Mouse (Mus musculus): ENCODE results near the gene Xirp2. TPM values are rescaled to one million over a fixed set of nuclear protein-coding genes. Genes with fewer than 3 reads are reported as not detected.
A peak's percentile ranks its signal among the peaks of the same experiment; 100 is the strongest.

Gene Xirp2
- total and polyA plus RNA-seq, 3 experiments, result not detected

DNA sequence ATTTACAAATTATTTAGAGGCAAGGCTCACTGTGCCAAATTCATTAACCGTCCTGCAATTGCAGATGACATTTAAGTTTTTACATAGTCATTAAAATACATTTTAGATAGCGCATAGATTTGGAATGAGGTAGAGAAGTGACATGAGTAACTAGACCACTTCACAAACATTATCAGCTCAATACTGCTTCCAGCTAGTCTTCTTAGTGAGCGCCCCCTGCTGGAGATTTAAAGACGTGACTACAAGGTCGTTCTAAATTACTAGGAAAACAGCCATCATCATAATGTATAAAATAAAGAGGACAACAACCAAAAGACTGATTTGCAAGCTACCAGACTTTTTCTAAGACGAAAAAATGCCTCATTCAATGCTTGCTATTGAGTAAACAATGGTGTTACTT is 32.0 kb downstream of the Xirp2 start:
- in situ Hi-C loops (cut with MboI; ENCODE audit: low pct_ligation_motif_present, low pct_unique_long_range_greater_than_20kb, low sequenced_read_pairs) (no loop called here), dilution Hi-C loops (cut with MboI; ENCODE audit: extremely low pct_ligation_motif_present, extremely low pct_unique_long_range_greater_than_20kb, low sequenced_read_pairs) (no loop called here)
- H3K27me3 ChIP-seq (replicated peaks), result no peaks in the 10 kb centered on the region
- H3K9me3 ChIP-seq (replicated peaks; ENCODE audit: low read length), result peaks cover 38% of the 10 kb centered on the region
- no peak overlapping the region for H3K4me2 ChIP-seq (ENCODE audit: insufficient read depth, low read depth, poor library complexity, severe bottlenecking)
- H3K79me2 ChIP-seq (replicated peaks; ENCODE audit: control insufficient read depth, extremely low read depth, insufficient read depth, poor library complexity, severe bottlenecking), result no peaks in the 10 kb centered on the region
- no peak overlapping the region for H3K27ac ChIP-seq (ENCODE audit: insufficient read depth, low read depth)
- no peak overlapping the region for H3K9ac ChIP-seq (ENCODE audit: insufficient read depth, low read depth)
- H3K4me1 ChIP-seq (ENCODE audit: control insufficient read depth in 1 of 2, insufficient read depth in 2 of 2), result no peaks in the 10 kb centered on the region
- DNase-seq (ENCODE audit: extremely low read depth), result peak; percentile 4
- TF ChIP-seq CTCF (conservative IDR thresholded peaks at IDR 0.05 in 1 of 2, IDR thresholded peaks at IDR 0.05 in 1 of 2; ENCODE audit: low read depth in 2 of 2, low read length in 2 of 2), result peak in 1 of 2 experiments; percentile 15; a peak in 1 of 4 replicates
- no peak for TF ChIP-seq HCFC1 (IDR thresholded peaks at IDR 0.05; ENCODE audit: low read depth, low read length)
- no peak overlapping the region for H3K4me3 ChIP-seq (replicated peaks in 1 of 3; ENCODE audit: low read depth in 2 of 3, low read length in 2 of 3, poor library complexity in 1 of 3)
- no peaks in the 10 kb centered on the region for H3K36me3 ChIP-seq (replicated peaks in 1 of 2; ENCODE audit: control insufficient read depth in 1 of 2, insufficient read depth in 1 of 2, low read length in 1 of 2)

DNA sequence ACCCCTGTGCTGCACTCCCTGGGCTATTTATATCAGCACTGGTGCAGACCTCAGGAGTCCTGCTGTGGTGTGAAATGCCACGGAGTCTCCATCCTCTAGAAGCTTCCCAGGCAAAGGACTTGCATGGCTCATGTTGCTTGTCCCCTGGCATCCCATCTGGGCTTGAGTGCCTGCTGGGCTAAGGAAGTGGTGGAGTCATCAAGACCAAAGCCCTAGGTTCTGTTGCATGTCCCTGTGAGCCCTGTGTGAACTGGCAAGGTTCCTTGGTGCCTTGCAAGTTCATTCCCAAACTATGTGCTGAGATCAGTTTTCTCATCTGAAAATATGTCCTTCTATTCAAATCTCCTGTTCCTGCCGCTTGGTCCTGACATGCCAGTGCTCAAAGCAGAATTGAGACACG is 35.2 kb downstream of the Xirp2 start:
- no peak overlapping the region for H3K4me3 ChIP-seq (replicated peaks in 1 of 3; ENCODE audit: low read depth in 2 of 3, low read length in 2 of 3, poor library complexity in 1 of 3)
- TF ChIP-seq POLR2AphosphoS2 (IDR thresholded peaks at IDR 0.05; ENCODE audit: low read depth, low read length) (no peak), MAFK (IDR thresholded peaks at IDR 0.05; ENCODE audit: insufficient replicate concordance, low read length) (no peak), UBTF (IDR thresholded peaks at IDR 0.05; ENCODE audit: low read depth, low read length) (no peak), SIN3A (IDR thresholded peaks at IDR 0.05; ENCODE audit: low read length) (no peak), MXI1 (IDR thresholded peaks at IDR 0.05; ENCODE audit: low read depth, low read length) (no peak), MAX (IDR thresholded peaks at IDR 0.05; ENCODE audit: low read length) (no peak), ZNF384 (IDR thresholded peaks at IDR 0.05; ENCODE audit: low read depth, low read length) (no peak), IRF4 (IDR thresholded peaks at IDR 0.05; ENCODE audit: low read depth, low read length) (no peak), POLR2A (IDR thresholded peaks at IDR 0.05; ENCODE audit: low read depth, low read length) (no peak), ELF1 (IDR thresholded peaks at IDR 0.05; ENCODE audit: low read depth, low read length) (no peak)
- no peaks in the 10 kb centered on the region for H3K79me2 ChIP-seq (replicated peaks; ENCODE audit: control insufficient read depth, extremely low read depth, insufficient read depth, poor library complexity, severe bottlenecking)
- H3K27ac ChIP-seq (ENCODE audit: insufficient read depth, low read depth), result no peak overlapping the region
- in situ Hi-C loops (cut with MboI; ENCODE audit: low pct_ligation_motif_present, low pct_unique_long_range_greater_than_20kb, low sequenced_read_pairs) (no loop called here), dilution Hi-C loops (cut with MboI; ENCODE audit: extremely low pct_ligation_motif_present, extremely low pct_unique_long_range_greater_than_20kb, low sequenced_read_pairs) (no loop called here)
- H3K27me3 ChIP-seq (replicated peaks), result no peaks in the 10 kb centered on the region
- no peaks in the 10 kb centered on the region for H3K36me3 ChIP-seq (replicated peaks in 1 of 2; ENCODE audit: control insufficient read depth in 1 of 2, insufficient read depth in 1 of 2, low read length in 1 of 2)
- H3K9me3 ChIP-seq (replicated peaks; ENCODE audit: low read length), result peaks cover 31% of the 10 kb centered on the region
- H3K4me2 ChIP-seq (ENCODE audit: insufficient read depth, low read depth, poor library complexity, severe bottlenecking), result no peak overlapping the region
- no peaks in the 10 kb centered on the region for H3K4me1 ChIP-seq (ENCODE audit: control insufficient read depth in 1 of 2, insufficient read depth in 2 of 2)
- no peak for DNase-seq (ENCODE audit: extremely low read depth)
- no peak overlapping the region for H3K9ac ChIP-seq (ENCODE audit: insufficient read depth, low read depth)

DNA sequence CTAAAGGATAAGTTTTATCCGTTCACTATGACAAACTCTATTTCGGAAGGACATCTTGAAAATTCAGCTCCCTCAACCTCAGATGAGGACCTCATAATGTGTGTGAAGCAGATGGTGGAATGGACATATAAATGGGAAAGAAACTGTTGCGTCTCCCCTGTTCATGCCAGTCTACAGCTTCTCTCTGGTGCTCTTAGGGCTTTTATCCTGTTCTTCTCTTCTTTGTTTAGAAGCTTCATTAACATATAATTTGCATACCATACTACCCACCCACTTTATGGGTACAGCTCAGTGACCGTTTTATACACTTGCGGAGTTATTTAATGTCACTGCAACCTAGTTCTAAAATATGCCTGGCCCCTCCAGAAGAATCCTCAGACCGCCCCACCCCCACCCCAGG is 40.9 kb downstream of the Xirp2 start:
- DNase-seq (ENCODE audit: extremely low read depth), result no peak
- Histone ChIP-seq H3K4me3 (replicated peaks in 1 of 3; ENCODE audit: low read depth in 2 of 3, low read length in 2 of 3, poor library complexity in 1 of 3) (no peak overlapping the region), H3K4me2 (ENCODE audit: insufficient read depth, low read depth, poor library complexity, severe bottlenecking) (no peak overlapping the region), H3K9me3 (replicated peaks; ENCODE audit: low read length) (peaks cover 36% of the 10 kb centered on the region), H3K9ac (ENCODE audit: insufficient read depth, low read depth) (no peak overlapping the region), H3K4me1 (ENCODE audit: control insufficient read depth in 1 of 2, insufficient read depth in 2 of 2) (no peaks in the 10 kb centered on the region), H3K36me3 (replicated peaks in 1 of 2; ENCODE audit: control insufficient read depth in 1 of 2, insufficient read depth in 1 of 2, low read length in 1 of 2) (no peaks in the 10 kb centered on the region), H3K27me3 (replicated peaks) (no peaks in the 10 kb centered on the region), H3K79me2 (replicated peaks; ENCODE audit: control insufficient read depth, extremely low read depth, insufficient read depth, poor library complexity, severe bottlenecking) (no peaks in the 10 kb centered on the region), H3K27ac (ENCODE audit: insufficient read depth, low read depth) (no peak overlapping the region)
- dilution Hi-C loops (cut with MboI; ENCODE audit: extremely low pct_ligation_motif_present, extremely low pct_unique_long_range_greater_than_20kb, low sequenced_read_pairs), result no loop called here
- no peak for TF ChIP-seq PAX5 (IDR thresholded peaks at IDR 0.05; ENCODE audit: low read length)
- TF ChIP-seq UBTF (IDR thresholded peaks at IDR 0.05; ENCODE audit: low read depth, low read length), result no peak
- TF ChIP-seq POLR2AphosphoS2 (IDR thresholded peaks at IDR 0.05; ENCODE audit: low read depth, low read length), result no peak
- no peak for TF ChIP-seq ZMIZ1 (IDR thresholded peaks at IDR 0.05; ENCODE audit: low read depth, low read length)
- TF ChIP-seq USF1 (IDR thresholded peaks at IDR 0.05; ENCODE audit: low read depth, low read length), result no peak
- TF ChIP-seq MAX (IDR thresholded peaks at IDR 0.05; ENCODE audit: low read length), result no peak
- TF ChIP-seq NRF1 (IDR thresholded peaks at IDR 0.05; ENCODE audit: low read depth, low read length), result no peak
- no peak for TF ChIP-seq NELFE (IDR thresholded peaks at IDR 0.05; ENCODE audit: low read depth, low read length)
- no peak for TF ChIP-seq TBP (conservative IDR thresholded peaks at IDR 0.05; ENCODE audit: low read depth, low read length)
- no peak for TF ChIP-seq ZNF384 (IDR thresholded peaks at IDR 0.05; ENCODE audit: low read depth, low read length)
- TF ChIP-seq MXI1 (IDR thresholded peaks at IDR 0.05; ENCODE audit: low read depth, low read length), result no peak
- no peak for TF ChIP-seq CTCF (conservative IDR thresholded peaks at IDR 0.05 in 1 of 2, IDR thresholded peaks at IDR 0.05 in 1 of 2; ENCODE audit: low read depth in 2 of 2, low read length in 2 of 2)
- TF ChIP-seq EP300 (IDR thresholded peaks at IDR 0.05; ENCODE audit: low read length), result no peak
- no peak for TF ChIP-seq TCF12 (IDR thresholded peaks at IDR 0.05; ENCODE audit: low read depth, low read length)
- in situ Hi-C loops (cut with MboI; ENCODE audit: low pct_ligation_motif_present, low pct_unique_long_range_greater_than_20kb, low sequenced_read_pairs), result no loop called here
